Mouse (Mus musculus) midbrain, postnatal 0 days (tissue): ENCODE data around the gene Pramel1. TPM values are rescaled to one million over a fixed set of nuclear protein-coding genes. Genes with fewer than 3 reads are reported as not detected.
A peak's percentile ranks its signal among the peaks of the same experiment; 100 is the strongest.
"Not testable (repeated sequence)": the region's sequence is repeated elsewhere in the genome, so short reads cannot be mapped to it uniquely, and the experiment has no call there.

ENCODE experiments used
- ATAC-seq: fragments of 200-750 bp; cut with Nextera tagmentation; 2 replicates; pipeline ENCODE4 v1.8.0; 2017; ENCODE audit warnings: moderate number of reproducible peaks, mild to moderate bottlenecking, moderate TSS enrichment, moderate library complexity; ENCODE audit not compliant: low FRiP score
- DNase-seq: peaks from one replicate; pipeline ENCODE4 v3.0.0-alpha.2; 2015; ENCODE audit warnings: low spot score
- H3K27ac ChIP-seq: fragments of 300-500 bp; sonication (generic); 2 replicates; pipeline ENCODE4 v1.5.1; 2014; ENCODE audit warnings: low read depth, mild to moderate bottlenecking, low read length, mixed read lengths
- H3K27me3 ChIP-seq: fragments of 300-500 bp; sonication (generic); 2 replicates; pipeline ENCODE4 v1.6.1; 2014; ENCODE audit warnings: low read length, control low read depth, mixed read lengths; ENCODE audit not compliant: insufficient read depth
- H3K36me3 ChIP-seq: fragments of 300-500 bp; sonication (generic); 2 replicates; pipeline ENCODE4 v1.6.1; 2014; ENCODE audit warnings: low read length, control low read depth, mixed read lengths; ENCODE audit not compliant: insufficient read depth
- H3K4me1 ChIP-seq: fragments of 300-500 bp; sonication (generic); 2 replicates; pipeline ENCODE4 v1.6.1; 2014; ENCODE audit warnings: mild to moderate bottlenecking, control low read depth, antibody characterized with exemption, low read length, mixed read lengths; ENCODE audit not compliant: insufficient read depth
- H3K4me2 ChIP-seq: fragments of 300-500 bp; sonication (generic); 2 replicates; pipeline ENCODE4 v1.6.1; 2014; ENCODE audit warnings: low read depth, mild to moderate bottlenecking, low read length, mixed read lengths; ENCODE audit not compliant: poor library complexity, severe bottlenecking
- H3K4me3 ChIP-seq: fragments of 300-500 bp; sonication (generic); 2 replicates; pipeline ENCODE4 v1.5.1; 2014; ENCODE audit warnings: low read depth, mild to moderate bottlenecking, low read length, moderate library complexity
- H3K9ac ChIP-seq: fragments of 300-500 bp; sonication (generic); replicated peaks from 2 replicates; pipeline ENCODE4 v1.6.1; 2014; ENCODE audit warnings: mild to moderate bottlenecking, low read length, moderate library complexity, mixed read lengths; ENCODE audit not compliant: poor library complexity, severe bottlenecking
- H3K9me3 ChIP-seq: fragments of 300-500 bp; sonication (generic); 2 replicates; pipeline ENCODE4 v1.6.1; 2016; ENCODE audit warnings: low read length, control low read depth
- CTCF ChIP-seq: IDR thresholded peaks from 2 replicates; pipeline ENCODE4 v1.5.1; 2016; ENCODE audit warnings: antibody characterized with exemption, mild to moderate bottlenecking
- WGBS: fragments of 180-500 bp; shearing (Covaris S2); extraction: QIAGEN DNeasy Blood & Tissue Kit; methylation state at CpG from one replicate; pipeline ENCODE4 v1.1.7; 2014; 5-methylcytosine and 5-hydroxymethylcytosine counted together
- polyA plus RNA-seq: library from polyadenylated mRNA; unstranded; fragments of >200 nt; fragmentation: Nextera tagmentation; extraction: Ambion mirVana; gene quantifications from 2 replicates; pipeline ENCODE4 v1.2.1, GENCODE M21; 2015
- total RNA-seq: library from RNA; depleted of rRNA; stranded (reverse); fragments of >200 nt; gene quantifications from 2 replicates; pipeline ENCODE4 v1.2.3, GENCODE M21; 2014; rRNA removed

Gene Pramel1
- total RNA-seq (not detected in 2 replicates), polyA plus RNA-seq (not detected in 2 replicates)

- H3K9ac ChIP-seq = no peak within 1 kb of the TSS
- no peak for ATAC-seq
- H3K27me3 ChIP-seq = no peaks in the 10 kb centered on the region
- no peaks in the 10 kb centered on the region for H3K36me3 ChIP-seq
- no peak within 1 kb of the TSS for H3K4me2 ChIP-seq
- no peak within 1 kb of the TSS for H3K4me3 ChIP-seq
- no peak for DNase-seq
- no peak for TF ChIP-seq CTCF
- no peaks in the 10 kb centered on the region for H3K4me1 ChIP-seq
- no peak within 1 kb of the TSS for H3K27ac ChIP-seq
- 83% methylated on average over 26 of the region's 26 CpGs for WGBS
- H3K9me3 ChIP-seq = no peaks in the 10 kb centered on the region
Observed at GRCm38 (mm10) chr4:143394181-143394580, at the start of gene Pramel1. Gene Pramel1 (plus strand): TSS chr4:143394428.

- not testable (repeated sequence) for DNase-seq, H3K4me1 ChIP-seq, H3K9ac ChIP-seq, H3K4me2 ChIP-seq, H3K36me3 ChIP-seq, H3K9me3 ChIP-seq, H3K4me3 ChIP-seq, H3K27ac ChIP-seq, ATAC-seq
- WGBS = 88% methylated on average over 5 of the region's 5 CpGs
- peaks cover 19% of the 10 kb centered on the region; the same call in 1 of the 2 replicates for H3K27me3 ChIP-seq
Observed at GRCm38 (mm10) chr4:143345491-143345890, 48.7 kb upstream of the Pramel1 start.

GRCm38 (mm10) chr4:143348678-143349077 is 45.5 kb upstream of the Pramel1 start:
- no peak for DNase-seq
- Histone ChIP-seq H3K27ac (no peak overlapping the region), H3K4me1 (no peaks in the 10 kb centered on the region; the same call in 1 of the 2 replicates), H3K4me2 (no peak overlapping the region), H3K27me3 (peaks cover 32% of the 10 kb centered on the region), H3K4me3 (no peak overlapping the region), H3K9me3 (no peaks in the 10 kb centered on the region), H3K9ac (no peak overlapping the region), H3K36me3 (no peaks in the 10 kb centered on the region)
- 27% methylated on average over 5 of the region's 5 CpGs for WGBS
- TF ChIP-seq CTCF = no peak
- no peak for ATAC-seq

- Histone ChIP-seq H3K27me3 (peaks cover 32% of the 10 kb centered on the region), H3K9me3 (no peaks in the 10 kb centered on the region), H3K9ac (peak within 1 kb of the TSS; percentile 63), H3K4me2 (peak within 1 kb of the TSS; percentile 99), H3K4me1 (no peaks in the 10 kb centered on the region; the same call in 1 of the 2 replicates), H3K36me3 (no peaks in the 10 kb centered on the region), H3K27ac (no peak within 1 kb of the TSS), H3K4me3 (peak within 1 kb of the TSS; percentile 53)
- no peak for TF ChIP-seq CTCF
- DNase-seq = peak; percentile 45
- under 1% methylated on average over 19 of the region's 19 CpGs for WGBS
- no peak for ATAC-seq
Observed at GRCm38 (mm10) chr4:143349484-143349906, 44.7 kb upstream of the Pramel1 start, which contains the start of gene Lrrc38. Gene Lrrc38 (plus strand): TSS chr4:143349757.

- 3% methylated on average over 67 of the region's 72 CpGs for whole genome bisulfite sequencing
- ATAC-seq (peak; percentile 49), DNase-seq (no peak)
Observed at GRCm38 (mm10) chr4:143350047-143351015, 43.9 kb upstream of the Pramel1 start.

GRCm38 (mm10) chr4:143352301-143352700 is 41.9 kb upstream of the Pramel1 start:
- no peak for TF ChIP-seq CTCF
- Histone ChIP-seq H3K9me3 (no peaks in the 10 kb centered on the region), H3K36me3 (no peaks in the 10 kb centered on the region), H3K4me2 (no peak overlapping the region), H3K27me3 (peaks cover 32% of the 10 kb centered on the region), H3K27ac (no peak overlapping the region), H3K4me3 (no peak overlapping the region), H3K4me1 (no peaks in the 10 kb centered on the region; the same call in 1 of the 2 replicates), H3K9ac (no peak overlapping the region)
- WGBS = 79% methylated on average over 4 of the region's 4 CpGs
- DNase-seq (no peak), ATAC-seq (no peak)

More at GRCm38 (mm10) chr4:143350047-143351015, 43.9 kb upstream of the Pramel1 start:
- Histone ChIP-seq H3K4me2 (peak overlapping the region; percentile 99), H3K4me1 (no peaks in the 10 kb centered on the region; the same call in 1 of the 2 replicates), H3K27ac (no peak overlapping the region), H3K9ac (peak overlapping the region; percentile 63), H3K27me3 (peaks cover 32% of the 10 kb centered on the region), H3K4me3 (peak overlapping the region; percentile 53), H3K9me3 (no peaks in the 10 kb centered on the region), H3K36me3 (no peaks in the 10 kb centered on the region)
- TF ChIP-seq CTCF = no peak
